Mouse (Mus musculus) right cerebral cortex, postnatal 4 days (tissue): Measurements from ENCODE around the gene AW146154.
"Not testable (repeated sequence)": the region's sequence is repeated elsewhere in the genome, so short reads cannot be mapped to it uniquely, and the experiment has no call there.

Experiments
- DNase-seq: peaks from one replicate; pipeline ENCODE4 v3.0.0-alpha.2; 2022

The AW146154 gene

GRCm38 (mm10) chr7:41499389-41500049, at the start of gene AW146154, which contains the start of gene Gm20449:
TSS of gene AW146154 (minus strand) at chr7:41499890.
TSS of gene Gm20449 (minus strand) at chr7:41499417.
- peak; percentile 96 for DNase-seq

- DNase-seq: no peak
Observed at GRCm38 (mm10) chr7:41512672-41513071, 13.0 kb upstream of the AW146154 start.

- DNase-seq: no peak
Observed at GRCm38 (mm10) chr7:41512207-41512606, 12.5 kb upstream of the AW146154 start.

GRCm38 (mm10) chr7:41502402-41502801, 2.7 kb upstream of the AW146154 start:
- DNase-seq: no peak

GRCm38 (mm10) chr7:41500151-41500934, 653 bp upstream of the AW146154 start:
- DNase-seq: peak; percentile 51

- DNase-seq: not testable (repeated sequence)
Observed at GRCm38 (mm10) chr7:41499018-41499388, 687 bp downstream of the AW146154 start.

- DNase-seq: not testable (repeated sequence)
Observed at GRCm38 (mm10) chr7:41498464-41498863, 1.2 kb downstream of the AW146154 start.

- DNase-seq: no peak
Observed at GRCm38 (mm10) chr7:41497871-41498270, 1.8 kb downstream of the AW146154 start.

- no peak for DNase-seq
Observed at GRCm38 (mm10) chr7:41451864-41452263, 47.8 kb downstream of the AW146154 start.

GRCm38 (mm10) chr7:41448596-41448995, 51.1 kb downstream of the AW146154 start, which contains the start of gene Vmn2r57:
TSS of gene Vmn2r57 (minus strand) at chr7:41448696.
- DNase-seq: not testable (repeated sequence)
